Mouse (Mus musculus): Measurements from ENCODE around the gene Gabrp. TPM values are rescaled to one million over a fixed set of nuclear protein-coding genes. Genes with fewer than 3 reads are reported as not detected.

The Gabrp gene
- polyA plus RNA-seq, 1 experiment, result not detected

- TF ChIP-seq GATA1 (IDR thresholded peaks at IDR 0.05; ENCODE audit: low read length), result no peak
These were observed 33.8 kb downstream of the Gabrp start for GRCm38 (mm10) chr11:33544945-33545344.

GRCm38 (mm10) chr11:33544121-33544520 lies 34.6 kb downstream of the Gabrp start:
- no peak for TF ChIP-seq GATA1 (IDR thresholded peaks at IDR 0.05; ENCODE audit: low read length)

GRCm38 (mm10) chr11:33537390-33538125 lies 41.2 kb downstream of the Gabrp start:
- no peak for TF ChIP-seq GATA1 (IDR thresholded peaks at IDR 0.05; ENCODE audit: low read length)

- no peak for TF ChIP-seq GATA1 (IDR thresholded peaks at IDR 0.05; ENCODE audit: low read length)
These were observed 42.1 kb downstream of the Gabrp start for GRCm38 (mm10) chr11:33536636-33537035.

GRCm38 (mm10) chr11:33534541-33534940 lies 44.2 kb downstream of the Gabrp start:
- no peak for TF ChIP-seq GATA1 (IDR thresholded peaks at IDR 0.05; ENCODE audit: low read length)

- TF ChIP-seq GATA1 (IDR thresholded peaks at IDR 0.05; ENCODE audit: low read length), result no peak
These were observed 45.2 kb downstream of the Gabrp start for GRCm38 (mm10) chr11:33533577-33533976.

- no peak for TF ChIP-seq GATA1 (IDR thresholded peaks at IDR 0.05; ENCODE audit: low read length)
These were observed 49.2 kb downstream of the Gabrp start for GRCm38 (mm10) chr11:33529576-33529975.

- TF ChIP-seq GATA1 (IDR thresholded peaks at IDR 0.05; ENCODE audit: low read length), result no peak
These were observed 65.3 kb downstream of the Gabrp start, which contains the start of gene Ranbp17 for GRCm38 (mm10) chr11:33513376-33513991. Gene Ranbp17 (minus strand): TSS chr11:33513746.

GRCm38 (mm10) chr11:33512854-33513375 lies 65.8 kb downstream of the Gabrp start:
- no peak for TF ChIP-seq GATA1 (IDR thresholded peaks at IDR 0.05; ENCODE audit: low read length)

GRCm38 (mm10) chr11:33509401-33509800 lies 69.4 kb downstream of the Gabrp start:
- TF ChIP-seq GATA1 (IDR thresholded peaks at IDR 0.05; ENCODE audit: low read length), result no peak

Other genes starting within 250 kb of the Gabrp start
- gene Ranbp17, start 65.2 kb downstream of the Gabrp start, polyA plus RNA-seq (2012), result 0.46 and 0.80 TPM in 2 replicates
- not detected in 2 replicates for gene D130052B06Rik, start 20.3 kb upstream of the Gabrp start, polyA plus RNA-seq (2012)